Mouse (Mus musculus) C2C12 (cell line): ENCODE results near the gene Rps6ka4.

Source experiments
- CEBPB ChIP-seq: IDR thresholded peaks from one replicate; pipeline ENCODE4 v1.6.1; 2011; ENCODE audit warnings: low read depth, mild to moderate bottlenecking, control low read depth, moderate library complexity
- CTCF ChIP-seq: IDR thresholded peaks from one replicate; pipeline ENCODE4 v1.5.1; 2011; ENCODE audit not compliant: control insufficient read depth, insufficient read depth, insufficient read length

DNA sequence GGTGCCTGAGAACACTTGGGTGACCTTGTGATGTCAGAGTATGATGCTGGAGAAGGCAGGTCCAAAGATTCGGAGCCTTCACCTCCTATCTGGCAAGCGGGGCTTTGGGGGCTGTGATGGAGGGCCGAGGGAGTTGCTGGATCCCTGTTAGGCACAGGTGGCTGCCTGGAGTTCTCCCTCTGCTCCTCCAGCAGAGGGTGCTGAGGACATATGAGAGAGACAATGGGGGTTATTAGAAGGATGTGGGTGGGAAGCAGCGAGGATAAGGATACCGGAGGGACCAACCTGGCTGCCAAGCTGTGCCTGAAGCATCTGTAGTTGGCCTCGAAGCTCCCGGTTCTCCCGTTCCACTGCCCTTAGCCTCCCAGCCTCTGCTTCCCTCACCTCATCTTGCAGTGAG is 13.5 kb upstream of the Rps6ka4 start:
- no peak for TF ChIP-seq CTCF
- TF ChIP-seq CEBPB: no peak
